Mouse (Mus musculus) right cerebral cortex, postnatal 36 days (tissue): ENCODE measurements around the gene Sele.
"Not testable (repeated sequence)": the region's sequence is repeated elsewhere in the genome, so short reads cannot be mapped to it uniquely, and the experiment has no call there.

Experiments
- DNase-seq, 2 experiments: peaks; one replicate each; pipeline ENCODE4 v3.0.0; 2022; ENCODE audit warnings: low spot score in 2 of 2, mixed read lengths in 1 of 2

The Sele gene

GRCm38 (mm10) chr1:164047934-164048333, at the start of gene Sele:
Gene Sele, plus strand, starts transcription at chr1:164048234.
- DNase-seq = no peak

- no peak for DNase-seq
These were observed 46.1 kb upstream of the Sele start for GRCm38 (mm10) chr1:164001831-164002452.

- no peak for DNase-seq
These were observed 43.7 kb upstream of the Sele start for GRCm38 (mm10) chr1:164004311-164004710.

- no peak for DNase-seq
These were observed 38.8 kb upstream of the Sele start for GRCm38 (mm10) chr1:164009235-164009634.

GRCm38 (mm10) chr1:164014616-164015015, 33.4 kb upstream of the Sele start:
- DNase-seq = no peak

GRCm38 (mm10) chr1:164018221-164018896, 29.7 kb upstream of the Sele start:
- no peak for DNase-seq

GRCm38 (mm10) chr1:164019789-164020188, 28.2 kb upstream of the Sele start:
- no peak for DNase-seq

- DNase-seq = not testable (repeated sequence)
These were observed 27.3 kb upstream of the Sele start for GRCm38 (mm10) chr1:164020746-164021145.

GRCm38 (mm10) chr1:164022106-164022505, 25.9 kb upstream of the Sele start:
- not testable (repeated sequence) for DNase-seq

GRCm38 (mm10) chr1:164025685-164026084, 22.3 kb upstream of the Sele start:
- DNase-seq = no peak

- no peak for DNase-seq
These were observed 20.6 kb upstream of the Sele start for GRCm38 (mm10) chr1:164027416-164027815.

GRCm38 (mm10) chr1:164040385-164041135, 7.5 kb upstream of the Sele start:
- DNase-seq = no peak

GRCm38 (mm10) chr1:164043549-164043948, 4.5 kb upstream of the Sele start:
- no peak for DNase-seq

- no peak for DNase-seq
These were observed 5.5 kb downstream of the Sele start for GRCm38 (mm10) chr1:164053561-164053960.

- DNase-seq = no peak
These were observed 6.8 kb downstream of the Sele start for GRCm38 (mm10) chr1:164054800-164055199.

- no peak for DNase-seq
These were observed 12.0 kb downstream of the Sele start for GRCm38 (mm10) chr1:164060071-164060470.

GRCm38 (mm10) chr1:164061278-164061677, 13.2 kb downstream of the Sele start:
- DNase-seq = no peak

- DNase-seq = no peak
These were observed 13.9 kb downstream of the Sele start, which contains the start of gene Sell for GRCm38 (mm10) chr1:164061925-164062324. Gene Sell, plus strand, starts transcription at chr1:164061982.

- no peak for DNase-seq
These were observed 14.8 kb downstream of the Sele start for GRCm38 (mm10) chr1:164062856-164063255.

GRCm38 (mm10) chr1:164063745-164064144, 15.7 kb downstream of the Sele start:
- DNase-seq = no peak

- DNase-seq = no peak
These were observed 21.2 kb downstream of the Sele start for GRCm38 (mm10) chr1:164069261-164069660.

- no peak for DNase-seq
These were observed 22.4 kb downstream of the Sele start for GRCm38 (mm10) chr1:164070461-164070860.

- DNase-seq = no peak
These were observed 23.1 kb downstream of the Sele start for GRCm38 (mm10) chr1:164071111-164071510.
